Mouse (Mus musculus) G1E (cell line): ENCODE results near the gene Dclk2. TPM values are rescaled to one million over a fixed set of nuclear protein-coding genes. Genes with fewer than 3 reads are reported as not detected.

Source experiments
- ATAC-seq: 2 replicates; pipeline ENCODE4 v1.8.0; 2016; ENCODE audit warnings: mild to moderate bottlenecking; ENCODE audit not compliant: insufficient number of reproducible peaks, poor library complexity, low FRiP score, severe bottlenecking; ENCODE audit errors: extremely low read depth
- DNase-seq: peaks from one replicate; pipeline ENCODE4 v3.0.0; 2012; ENCODE audit warnings: low spot score
- H3K27me3 ChIP-seq: 2 replicates; pipeline ENCODE4 v1.6.1; 2012; ENCODE audit warnings: mild to moderate bottlenecking, low read length, inconsistent platforms; ENCODE audit not compliant: insufficient read depth
- H3K36me3 ChIP-seq: replicated peaks from 2 replicates; pipeline ENCODE3; 2012; ENCODE audit warnings: mild to moderate bottlenecking, inconsistent platforms
- H3K4me1 ChIP-seq: 2 replicates; pipeline ENCODE4 v1.6.1; 2012; ENCODE audit warnings: low read depth, low read length, inconsistent platforms, mixed read lengths; ENCODE audit not compliant: insufficient read depth
- H3K4me3 ChIP-seq: 2 replicates; pipeline ENCODE4 v1.5.1; 2012; ENCODE audit warnings: low read depth, mild to moderate bottlenecking, inconsistent platforms, low read length, moderate library complexity, mixed read lengths
- H3K9me3 ChIP-seq: replicated peaks from 2 replicates; pipeline ENCODE4 v1.6.1; 2012; ENCODE audit warnings: inconsistent platforms
- CTCF ChIP-seq: IDR thresholded peaks from 2 replicates; pipeline ENCODE4 v1.5.1; 2012; ENCODE audit warnings: low read depth, low read length, inconsistent platforms, mixed read lengths
- GATA1 ChIP-seq: IDR thresholded peaks from 2 replicates; pipeline ENCODE4 v1.6.1; 2012; ENCODE audit warnings: borderline replicate concordance, low read length, inconsistent platforms, mixed read lengths
- GATA2 ChIP-seq: IDR thresholded peaks from 2 replicates; pipeline ENCODE4 v1.6.1; 2012; ENCODE audit warnings: low read depth, low read length, inconsistent platforms, borderline replicate concordance
- POLR2AphosphoS5 ChIP-seq: IDR thresholded peaks from 2 replicates; pipeline ENCODE4 v1.6.1; 2012; ENCODE audit warnings: low read depth, low read length, inconsistent platforms; ENCODE audit not compliant: insufficient replicate concordance
- TAL1 ChIP-seq: conservative IDR thresholded peaks from 2 replicates; pipeline ENCODE4 v1.6.1; 2012; ENCODE audit warnings: low read depth, low read length, inconsistent platforms, mixed read lengths
- polyA plus RNA-seq: library from polyadenylated mRNA; stranded (reverse); fragments of >175 nt; gene quantifications from 2 replicates; pipeline ENCODE4 v1.2.3, GENCODE M21; 2012
- total RNA-seq, 2 experiments: library from RNA; stranded (forward) in 1 of 2; stranded (reverse) in 1 of 2; fragments of 200-1000 nt in 1 of 2; fragments of >200 nt in 1 of 2; fragmentation: Nextera tagmentation in 1 of 2; gene quantifications; 2 replicates each; pipeline ENCODE4 v1.2.3; 2014 to 2017

The Dclk2 gene
- total and polyA plus RNA-seq, 3 experiments: 0.11 to 5.3 TPM; not detected in 1

GRCm38 (mm10) chr3:86883985-86884384 lies 36.7 kb downstream of the Dclk2 start:
- no peaks in the 10 kb centered on the region for H3K4me1 ChIP-seq
- H3K36me3 ChIP-seq: no peaks in the 10 kb centered on the region
- 0 out of 2 replicates have a peak, but pooled peaks cover 6% of the 10 kb centered on the region for H3K27me3 ChIP-seq
- no peaks in the 10 kb centered on the region for H3K9me3 ChIP-seq
- H3K4me3 ChIP-seq: no peak overlapping the region
- TF ChIP-seq GATA2 (no peak), POLR2AphosphoS5 (no peak), GATA1 (no peak), TAL1 (no peak), CTCF (no peak)
- no peak for ATAC-seq
- DNase-seq: no peak

- H3K36me3 ChIP-seq: no peaks in the 10 kb centered on the region
- no peak for TF ChIP-seq CTCF
- no peak for TF ChIP-seq POLR2AphosphoS5
- TF ChIP-seq GATA1: no peak
- no peak for TF ChIP-seq TAL1
- no peak for TF ChIP-seq GATA2
- no peaks in the 10 kb centered on the region for H3K27me3 ChIP-seq
- no peak overlapping the region for H3K4me3 ChIP-seq
- DNase-seq (no peak), ATAC-seq (no peak)
- H3K4me1 ChIP-seq: no peaks in the 10 kb centered on the region
- H3K9me3 ChIP-seq: no peaks in the 10 kb centered on the region
Measured at GRCm38 (mm10) chr3:86875912-86876311, 44.7 kb downstream of the Dclk2 start.

GRCm38 (mm10) chr3:86873092-86873600 lies 47.5 kb downstream of the Dclk2 start:
- H3K36me3 ChIP-seq: no peaks in the 10 kb centered on the region
- no peak for TF ChIP-seq POLR2AphosphoS5
- H3K9me3 ChIP-seq: no peaks in the 10 kb centered on the region
- no peaks in the 10 kb centered on the region for H3K4me1 ChIP-seq
- DNase-seq (no peak), ATAC-seq (no peak)
- H3K27me3 ChIP-seq: no peaks in the 10 kb centered on the region
- H3K4me3 ChIP-seq: no peak overlapping the region

GRCm38 (mm10) chr3:86870952-86871351 lies 49.7 kb downstream of the Dclk2 start:
- DNase-seq: no peak
- no peak for TF ChIP-seq CTCF
- TF ChIP-seq GATA2: no peak
- no peak for TF ChIP-seq GATA1
- no peak for TF ChIP-seq POLR2AphosphoS5
- TF ChIP-seq TAL1: no peak
- Histone ChIP-seq H3K4me1 (no peaks in the 10 kb centered on the region), H3K4me3 (no peak overlapping the region), H3K9me3 (no peaks in the 10 kb centered on the region), H3K36me3 (no peaks in the 10 kb centered on the region), H3K27me3 (no peaks in the 10 kb centered on the region)
- no peak for ATAC-seq

GRCm38 (mm10) chr3:86870411-86870810 lies 50.2 kb downstream of the Dclk2 start:
- no peaks in the 10 kb centered on the region for H3K36me3 ChIP-seq

GRCm38 (mm10) chr3:86868721-86869120 lies 51.9 kb downstream of the Dclk2 start:
- H3K4me1 ChIP-seq: no peaks in the 10 kb centered on the region
- TF ChIP-seq CTCF (no peak), POLR2AphosphoS5 (no peak), GATA2 (no peak), TAL1 (no peak), GATA1 (no peak)
- H3K36me3 ChIP-seq: no peaks in the 10 kb centered on the region
- DNase-seq: no peak
- no peak for ATAC-seq
- no peaks in the 10 kb centered on the region for H3K27me3 ChIP-seq
- H3K4me3 ChIP-seq: no peak overlapping the region
- H3K9me3 ChIP-seq: no peaks in the 10 kb centered on the region

More at GRCm38 (mm10) chr3:86870411-86870810, 50.2 kb downstream of the Dclk2 start:
- no peaks in the 10 kb centered on the region for H3K27me3 ChIP-seq
- no peaks in the 10 kb centered on the region for H3K4me1 ChIP-seq
- no peak for ATAC-seq
- H3K4me3 ChIP-seq: no peak overlapping the region
- no peak for DNase-seq
- no peak for TF ChIP-seq CTCF
- no peak for TF ChIP-seq TAL1
- no peak for TF ChIP-seq GATA1
- TF ChIP-seq GATA2: no peak
- no peak for TF ChIP-seq POLR2AphosphoS5
- H3K9me3 ChIP-seq: no peaks in the 10 kb centered on the region

- ATAC-seq: no peak
- H3K36me3 ChIP-seq: no peaks in the 10 kb centered on the region
- no peaks in the 10 kb centered on the region for H3K27me3 ChIP-seq
- no peak for DNase-seq
- H3K9me3 ChIP-seq: no peaks in the 10 kb centered on the region
- no peak overlapping the region for H3K4me3 ChIP-seq
- no peak for TF ChIP-seq GATA1
- no peak for TF ChIP-seq GATA2
- TF ChIP-seq POLR2AphosphoS5: no peak
- no peak for TF ChIP-seq TAL1
- no peak for TF ChIP-seq CTCF
- no peaks in the 10 kb centered on the region for H3K4me1 ChIP-seq
Measured at GRCm38 (mm10) chr3:86863327-86864008, 57.2 kb downstream of the Dclk2 start.
